Mouse (Mus musculus) lung, embryonic 14.5 days (tissue): Measurements from ENCODE around the gene Ret. TPM values are rescaled to one million over a fixed set of nuclear protein-coding genes. Genes with fewer than 3 reads are reported as not detected.

Experiments
- ATAC-seq: fragments of 200-750 bp; cut with Nextera tagmentation; 2 replicates; pipeline ENCODE4 v1.8.0; 2017; ENCODE audit warnings: mild to moderate bottlenecking, moderate TSS enrichment, moderate library complexity; ENCODE audit not compliant: insufficient read depth
- DNase-seq: peaks from one replicate; pipeline ENCODE4 v3.0.0-alpha.2; 2015
- H3K27ac ChIP-seq: fragments of 300-500 bp; sonication (generic); 2 replicates; pipeline ENCODE4 v1.5.1; 2014; ENCODE audit warnings: low read depth, mild to moderate bottlenecking, moderate library complexity
- H3K27me3 ChIP-seq: fragments of 300-500 bp; sonication (generic); 2 replicates; pipeline ENCODE4 v1.6.1; 2014; ENCODE audit warnings: low read length, control low read depth; ENCODE audit not compliant: insufficient read depth
- H3K36me3 ChIP-seq: fragments of 300-500 bp; sonication (generic); 2 replicates; pipeline ENCODE4 v1.6.1; 2014; ENCODE audit warnings: control low read depth; ENCODE audit not compliant: insufficient read depth
- H3K4me1 ChIP-seq: fragments of 300-500 bp; sonication (generic); 2 replicates; pipeline ENCODE4 v1.6.1; 2014; ENCODE audit warnings: antibody characterized with exemption, control low read depth; ENCODE audit not compliant: insufficient read depth
- H3K4me2 ChIP-seq: fragments of 300-500 bp; sonication (generic); 2 replicates; pipeline ENCODE4 v1.6.1; 2014; ENCODE audit warnings: mild to moderate bottlenecking
- H3K4me3 ChIP-seq: fragments of 300-500 bp; sonication (generic); 2 replicates; pipeline ENCODE4 v1.5.1; 2014; ENCODE audit warnings: low read depth, low read length
- H3K9ac ChIP-seq: fragments of 300-500 bp; sonication (generic); 2 replicates; pipeline ENCODE4 v1.6.1; 2014
- H3K9me3 ChIP-seq: fragments of 300-500 bp; sonication (generic); 2 replicates; pipeline ENCODE4 v1.6.1; 2016; ENCODE audit warnings: low read depth, low read length, control low read depth
- CTCF ChIP-seq: IDR thresholded peaks from 2 replicates; pipeline ENCODE4 v1.5.1; 2016; ENCODE audit warnings: antibody characterized with exemption, low read depth
- WGBS: fragments of 180-500 bp; shearing (Covaris S2); extraction: QIAGEN DNeasy Blood & Tissue Kit; methylation state at CpG from one replicate; pipeline ENCODE4 v1.1.7; 2014; 5-methylcytosine and 5-hydroxymethylcytosine counted together
- polyA plus RNA-seq: library from polyadenylated mRNA; unstranded; fragments of >200 nt; fragmentation: Nextera tagmentation; extraction: Ambion mirVana; gene quantifications from 2 replicates; pipeline ENCODE4 v1.2.1, GENCODE M21; 2014

Gene Ret
- polyA plus RNA-seq, 1 experiment from 2014 or later: 3.8 TPM

DNA sequence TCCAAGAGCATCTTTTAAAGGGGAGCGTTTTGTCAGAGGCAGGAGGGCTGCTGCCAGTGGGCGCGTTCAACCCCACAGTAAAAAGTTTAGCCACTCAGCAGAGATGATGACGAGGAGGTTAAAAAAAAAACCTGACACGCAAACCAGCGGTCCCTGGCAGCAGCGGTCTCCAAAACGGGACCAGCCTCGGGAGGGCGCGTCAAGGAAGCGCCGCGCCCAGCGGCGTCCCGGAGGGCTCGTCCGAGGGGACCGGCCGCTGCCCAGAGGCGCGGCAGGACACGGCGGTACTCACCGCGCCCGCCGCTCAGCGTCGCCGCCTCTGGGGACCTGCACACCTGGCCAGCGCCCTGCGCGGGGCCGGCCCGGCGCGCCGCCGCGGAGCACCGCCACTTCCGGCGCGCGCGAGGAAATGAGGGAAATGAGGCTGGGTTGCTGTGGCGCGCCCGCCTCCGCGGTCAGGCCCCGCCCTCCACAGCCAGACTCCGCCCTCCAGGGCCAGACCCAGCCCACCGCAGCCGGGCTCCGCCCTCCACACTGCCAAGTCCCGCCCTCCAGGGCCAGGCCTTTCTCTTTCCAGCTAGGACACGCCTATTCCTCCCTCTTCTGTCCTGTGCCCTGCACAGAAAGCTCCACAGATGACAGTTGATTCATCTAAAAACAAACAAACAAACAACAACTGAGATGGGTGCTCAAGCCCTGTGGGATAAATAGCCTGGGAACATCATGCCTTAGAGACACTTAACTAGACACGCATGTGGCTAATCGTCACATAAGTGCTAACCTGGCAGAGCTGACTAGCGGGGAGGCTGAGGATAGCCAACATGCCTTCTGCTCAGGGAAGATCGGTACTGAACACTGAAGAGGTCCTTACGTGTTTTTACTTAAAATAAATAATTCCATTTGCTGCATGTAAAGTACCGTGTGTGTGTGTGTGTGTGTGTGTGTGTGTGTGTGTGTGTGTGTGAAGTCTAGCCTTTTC lies 58.5 kb downstream of the Ret start, which contains the start of gene Csgalnact2:
TSS of gene Csgalnact2 (minus strand) at position 410 of the 979 bp plus-strand sequence.
- H3K4me3 ChIP-seq: peak within 1 kb of the TSS; percentile 78
- DNase-seq (peak; percentile 96), ATAC-seq (peak; percentile 99)
- 7% methylated on average over 55 of the region's 66 CpGs for WGBS
- H3K4me2 ChIP-seq: peak within 1 kb of the TSS; percentile 87
- no peaks in the 10 kb centered on the region for H3K36me3 ChIP-seq
- no peaks in the 10 kb centered on the region for H3K9me3 ChIP-seq
- H3K27ac ChIP-seq: peak within 1 kb of the TSS; percentile 78
- H3K9ac ChIP-seq: peak within 1 kb of the TSS; percentile 75
- no peaks in the 10 kb centered on the region for H3K27me3 ChIP-seq
- no peak for TF ChIP-seq CTCF
- peaks cover 3% of the 10 kb centered on the region; the same call in 1 of the 2 replicates for H3K4me1 ChIP-seq

DNA sequence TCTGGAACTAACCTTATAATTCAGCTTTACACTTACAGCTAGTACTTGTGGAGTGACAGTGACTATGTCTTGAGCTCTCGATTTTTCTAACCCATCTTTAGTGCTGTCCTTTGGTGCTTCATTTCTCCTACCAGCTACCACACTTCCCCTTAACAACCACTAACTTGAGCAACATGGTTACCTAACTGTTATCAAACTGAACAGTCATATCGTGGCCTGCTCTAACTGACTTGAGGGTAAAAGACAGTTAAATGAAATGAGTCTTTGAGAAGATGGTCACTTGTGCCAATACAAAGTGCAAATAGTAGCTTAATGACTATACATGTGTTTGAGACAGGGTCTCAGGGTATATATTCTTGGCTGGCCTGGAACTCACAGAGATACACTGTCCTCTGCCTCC lies 60.4 kb downstream of the Ret start:
- H3K27me3 ChIP-seq: no peaks in the 10 kb centered on the region
- peaks cover 3% of the 10 kb centered on the region; the same call in 1 of the 2 replicates for H3K4me1 ChIP-seq
- H3K9me3 ChIP-seq: no peaks in the 10 kb centered on the region
- H3K4me2 ChIP-seq: no peak overlapping the region
- DNase-seq (no peak), ATAC-seq (no peak)
- H3K9ac ChIP-seq: no peak overlapping the region
- TF ChIP-seq CTCF: no peak
- H3K27ac ChIP-seq: no peak overlapping the region
- no peak overlapping the region for H3K4me3 ChIP-seq
- no peaks in the 10 kb centered on the region for H3K36me3 ChIP-seq
- WGBS: 71% methylated on average over 2 of the region's 2 CpGs

DNA sequence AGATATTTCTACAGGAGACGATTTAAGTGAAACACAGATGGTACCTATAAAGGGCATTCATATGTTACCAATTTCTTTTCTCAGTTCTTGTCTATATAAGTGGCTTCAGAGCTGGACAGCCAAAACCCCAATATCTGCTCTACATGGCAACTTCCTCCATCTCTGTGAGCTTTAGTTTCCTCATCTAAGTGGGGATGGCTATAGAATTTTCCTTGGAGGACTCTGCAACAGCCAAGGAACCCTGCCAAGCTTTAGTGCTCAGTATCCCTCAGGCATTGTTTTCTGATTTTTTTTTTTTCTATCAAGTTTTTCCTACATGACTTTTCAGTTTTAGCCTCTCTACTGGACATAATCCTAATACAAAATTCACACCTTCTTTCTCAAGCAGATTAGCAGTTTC lies 63.1 kb downstream of the Ret start:
- Histone ChIP-seq H3K9ac (no peak overlapping the region), H3K4me3 (no peak overlapping the region), H3K4me1 (peaks cover 3% of the 10 kb centered on the region; the same call in 1 of the 2 replicates), H3K27ac (no peak overlapping the region), H3K9me3 (no peaks in the 10 kb centered on the region), H3K36me3 (no peaks in the 10 kb centered on the region), H3K27me3 (no peaks in the 10 kb centered on the region), H3K4me2 (no peak overlapping the region)
- no peak for TF ChIP-seq CTCF
- WGBS: 84% methylated on average over 1 of the region's 1 CpGs
- DNase-seq: no peak
- no peak for ATAC-seq

DNA sequence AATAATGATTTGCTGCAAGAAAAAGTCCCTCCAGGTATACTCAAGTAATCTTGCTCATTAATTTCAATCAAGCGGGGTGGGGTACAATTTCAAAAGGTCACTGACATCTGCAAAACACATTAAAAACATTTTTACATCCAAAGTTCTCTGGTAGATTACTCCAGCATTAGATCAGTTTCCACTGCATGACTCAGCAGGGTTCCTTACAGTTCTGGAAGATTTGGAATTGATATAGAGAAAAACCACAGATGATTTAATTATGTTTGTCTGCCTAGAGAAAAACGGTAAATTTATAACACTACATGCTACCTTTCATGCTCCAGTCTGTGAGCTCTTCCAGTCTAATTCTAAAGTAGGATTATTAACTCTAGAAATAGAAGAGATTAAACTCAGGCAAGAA lies 67.5 kb downstream of the Ret start:
- Histone ChIP-seq H3K27me3 (no peaks in the 10 kb centered on the region), H3K4me1 (peaks cover 9% of the 10 kb centered on the region; the same call in 1 of the 2 replicates), H3K27ac (no peak overlapping the region), H3K4me2 (no peak overlapping the region), H3K36me3 (0 out of 2 replicates have a peak, but pooled peaks cover 2% of the 10 kb centered on the region), H3K9me3 (no peaks in the 10 kb centered on the region), H3K4me3 (no peak overlapping the region), H3K9ac (no peak overlapping the region)
- ATAC-seq (no peak), DNase-seq (no peak)
- 75% methylated on average over 2 of the region's 2 CpGs for WGBS
- TF ChIP-seq CTCF: no peak

DNA sequence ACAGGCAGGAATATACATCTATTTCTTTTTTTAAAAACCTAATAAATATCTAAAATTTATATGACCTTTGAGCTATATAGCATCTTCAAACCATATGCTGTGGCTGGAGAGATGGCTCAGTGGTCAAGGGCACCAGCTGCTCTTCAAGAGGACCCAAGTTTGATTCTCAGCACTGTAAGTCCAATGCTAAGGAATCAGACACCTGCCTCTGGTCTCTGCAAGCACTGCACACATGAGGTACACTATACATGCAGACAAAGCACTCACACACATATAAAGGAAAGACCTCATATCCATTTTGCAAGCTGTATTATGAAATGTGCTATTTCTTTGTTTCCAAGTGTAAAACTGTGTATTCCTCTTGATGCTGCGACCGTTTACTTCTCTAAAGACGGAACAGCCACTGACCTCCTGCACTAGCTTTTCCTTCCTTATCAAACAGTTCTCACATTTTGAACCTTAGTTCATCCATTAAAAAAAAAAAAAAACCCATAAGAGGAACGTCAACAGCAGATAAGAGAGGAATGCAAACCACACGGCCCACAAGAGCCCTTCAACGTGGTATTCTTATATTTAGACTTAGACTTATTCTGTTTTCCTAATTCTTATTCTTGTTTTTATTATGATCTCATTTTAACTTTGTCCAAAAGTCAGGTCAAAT lies 69.6 kb downstream of the Ret start:
- H3K27ac ChIP-seq: 0 out of 2 replicates have a peak overlapping the region, but pooled peaks have one; percentile 54
- no peaks in the 10 kb centered on the region for H3K9me3 ChIP-seq
- no peaks in the 10 kb centered on the region for H3K27me3 ChIP-seq
- H3K36me3 ChIP-seq: peaks cover 5% of the 10 kb centered on the region; the same call in 1 of the 2 replicates
- no peak for TF ChIP-seq CTCF
- no peak; the same call in none of the 2 replicates for ATAC-seq
- 25% methylated on average over 6 of the region's 6 CpGs for WGBS
- peaks cover 9% of the 10 kb centered on the region; the same call in 1 of the 2 replicates for H3K4me1 ChIP-seq
- no peak overlapping the region for H3K4me3 ChIP-seq
- no peak overlapping the region for H3K4me2 ChIP-seq
- peak; percentile 24 for DNase-seq
- H3K9ac ChIP-seq: no peak overlapping the region

DNA sequence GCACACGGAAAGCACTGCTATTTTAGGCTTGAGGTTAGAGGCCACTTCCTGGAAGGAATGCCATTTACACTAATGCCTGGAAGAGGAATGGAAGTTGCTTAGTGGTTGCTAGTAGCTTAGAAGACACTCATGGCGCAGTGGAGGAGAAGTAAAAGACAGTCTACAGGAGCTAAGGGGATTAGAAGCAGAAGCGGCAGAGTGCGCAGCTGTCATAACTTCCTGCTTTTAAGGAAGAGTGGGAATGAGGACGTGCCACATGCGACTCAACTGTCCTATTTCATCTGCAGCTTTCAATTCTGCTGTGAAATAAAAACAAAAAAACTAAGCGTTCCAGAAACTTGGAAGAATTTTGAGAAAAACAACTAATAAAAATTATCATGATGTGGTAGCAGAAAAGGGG lies 70.3 kb downstream of the Ret start:
- H3K27ac ChIP-seq: no peak overlapping the region
- WGBS: 66% methylated on average over 7 of the region's 7 CpGs

More for the DNA sequence above, 70.3 kb downstream of the Ret start:
- Histone ChIP-seq H3K4me3 (no peak overlapping the region), H3K9ac (no peak overlapping the region), H3K4me2 (no peak overlapping the region), H3K36me3 (peaks cover 12% of the 10 kb centered on the region; the same call in 1 of the 2 replicates), H3K9me3 (no peaks in the 10 kb centered on the region), H3K27me3 (no peaks in the 10 kb centered on the region), H3K4me1 (peaks cover 9% of the 10 kb centered on the region; the same call in 1 of the 2 replicates)
- ATAC-seq: no peak
- no peak for DNase-seq
- TF ChIP-seq CTCF: no peak
